Mouse (Mus musculus): ENCODE measurements around the gene Crim1. TPM values are rescaled to one million over a fixed set of nuclear protein-coding genes. Genes with fewer than 3 reads are reported as not detected.

Crim1 gene
- polyA plus RNA-seq, 1 experiment from 2014 or later: 7.2 TPM

DNA sequence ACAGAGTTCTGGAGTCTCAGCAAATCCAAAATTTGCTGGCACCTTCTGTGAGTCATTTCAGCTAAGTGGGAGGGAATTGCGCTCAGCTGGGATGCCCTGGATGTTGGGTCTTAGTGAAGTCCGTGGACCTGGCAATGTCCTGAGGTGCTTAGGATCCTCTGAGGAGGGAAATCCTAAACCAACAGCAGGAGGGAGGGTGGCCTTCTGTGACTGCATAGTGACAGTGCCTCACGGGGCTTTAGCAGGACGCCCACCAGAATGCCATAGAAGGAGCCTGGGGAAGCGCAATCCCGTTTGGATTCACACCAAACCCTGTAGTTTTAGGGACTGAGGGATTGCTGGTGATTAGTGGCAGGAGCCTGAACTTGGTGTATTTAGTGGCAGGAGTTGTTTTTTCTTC, 17.4 kb downstream of the Crim1 start:
- no peak overlapping the region for H3K27ac ChIP-seq (replicated peaks; ENCODE audit: low read depth, low read length)
- H3K9ac ChIP-seq (ENCODE audit: low read depth, low read length): no peak overlapping the region
- no peak for DNase-seq (ENCODE audit: low spot score)
- H3K36me3 ChIP-seq (ENCODE audit: control insufficient read depth, insufficient read depth, low read length): no peaks in the 10 kb centered on the region
- H3K4me1 ChIP-seq (ENCODE audit: control insufficient read depth, insufficient read depth, low read length): peaks cover 29% of the 10 kb centered on the region
- WGBS: 58% methylated on average over 6 of the region's 6 CpGs
- H3K27me3 ChIP-seq (replicated peaks; ENCODE audit: control insufficient read depth, insufficient read depth, low read length): no peaks in the 10 kb centered on the region
- no peak overlapping the region for H3K4me3 ChIP-seq (ENCODE audit: low read depth, low read length)
- no peak overlapping the region for H3K4me2 ChIP-seq (ENCODE audit: low read depth, low read length)
- no peaks in the 10 kb centered on the region for H3K9me3 ChIP-seq (ENCODE audit: control insufficient read depth, low read length)
- no peak for ATAC-seq (ENCODE audit: low read depth)

DNA sequence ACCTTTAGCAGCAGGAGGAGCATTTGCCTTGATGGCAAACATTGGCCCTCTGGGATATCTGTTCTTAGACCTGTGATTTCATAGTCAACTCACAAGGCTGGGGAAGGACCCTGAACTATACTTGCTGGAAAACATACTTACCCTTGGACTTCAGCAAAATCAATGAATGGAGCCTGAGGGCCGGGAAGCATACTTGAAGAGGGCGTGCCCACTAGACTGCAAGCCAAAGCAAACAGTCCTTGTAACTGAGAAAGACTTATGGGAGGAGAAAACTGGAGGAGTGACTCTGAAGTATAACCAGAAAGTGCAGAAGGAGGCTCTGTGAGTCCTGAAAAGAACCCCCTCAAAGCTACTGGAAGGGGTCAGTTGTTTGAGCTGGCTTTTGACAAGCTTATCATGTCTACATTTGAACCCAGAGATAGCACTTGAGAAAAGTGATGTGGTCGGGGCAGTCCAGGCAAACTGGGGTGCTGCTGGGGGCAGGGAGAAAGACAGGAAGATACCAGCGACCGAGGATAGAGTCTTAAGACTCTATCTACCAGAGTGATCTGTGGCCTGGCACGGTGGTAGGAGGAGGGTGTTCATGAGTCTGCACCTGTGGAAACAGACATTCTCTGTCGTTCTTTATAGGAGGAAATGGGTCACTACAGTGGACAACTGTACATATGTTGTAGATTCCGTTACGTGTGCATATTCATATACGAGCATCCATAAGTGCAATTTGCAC, 18.6 kb downstream of the Crim1 start:
- Histone ChIP-seq H3K27me3 (replicated peaks; ENCODE audit: control insufficient read depth, insufficient read depth, low read length) (no peaks in the 10 kb centered on the region), H3K4me3 (ENCODE audit: low read depth, low read length) (no peak overlapping the region), H3K4me2 (ENCODE audit: low read depth, low read length) (no peak overlapping the region), H3K9me3 (ENCODE audit: control insufficient read depth, low read length) (no peaks in the 10 kb centered on the region), H3K4me1 (ENCODE audit: control insufficient read depth, insufficient read depth, low read length) (peaks cover 27% of the 10 kb centered on the region), H3K36me3 (ENCODE audit: control insufficient read depth, insufficient read depth, low read length) (no peaks in the 10 kb centered on the region), H3K27ac (replicated peaks; ENCODE audit: low read depth, low read length) (peak overlapping the region; percentile 49; the same call in 1 of the 2 replicates), H3K9ac (ENCODE audit: low read depth, low read length) (no peak overlapping the region)
- 83% methylated on average over 10 of the region's 10 CpGs for WGBS
- ATAC-seq (ENCODE audit: low read depth) (no peak), DNase-seq (ENCODE audit: low spot score) (peak; percentile 57)

DNA sequence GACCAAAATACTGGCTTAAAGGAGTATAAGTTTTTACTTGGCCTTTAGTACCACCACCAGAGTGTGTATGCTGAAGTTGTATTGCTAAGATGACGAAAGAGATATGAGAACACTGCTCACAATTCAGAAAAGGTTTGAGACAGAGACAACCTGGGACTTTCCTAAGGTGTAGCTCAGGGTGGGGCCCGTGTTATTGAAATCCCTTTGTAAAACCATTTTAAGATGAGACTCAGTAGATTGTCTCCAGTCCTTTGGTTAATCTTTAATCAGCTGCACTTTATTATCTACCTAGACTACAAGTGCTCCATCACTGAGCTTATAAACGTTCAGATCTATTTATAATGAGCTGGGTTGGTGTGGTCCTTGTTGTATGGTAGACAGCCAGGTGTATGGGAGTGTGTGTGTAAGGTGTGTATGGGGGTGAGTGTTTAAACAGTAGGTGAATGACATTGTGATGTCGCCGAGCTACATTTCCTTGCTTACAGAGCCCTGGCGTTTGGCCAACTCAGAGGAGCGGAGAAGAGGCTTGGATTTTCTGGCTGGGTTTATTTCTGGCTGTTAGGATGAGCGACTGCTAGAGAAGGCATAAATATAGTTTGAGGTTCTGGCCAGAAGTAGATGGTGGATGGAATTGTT, 21.1 kb downstream of the Crim1 start:
- ATAC-seq (ENCODE audit: low read depth) (no peak), DNase-seq (ENCODE audit: low spot score) (peak; percentile 64)
- Histone ChIP-seq H3K4me3 (ENCODE audit: low read depth, low read length) (no peak overlapping the region), H3K27ac (replicated peaks; ENCODE audit: low read depth, low read length) (no peak overlapping the region), H3K9me3 (ENCODE audit: control insufficient read depth, low read length) (no peaks in the 10 kb centered on the region), H3K27me3 (replicated peaks; ENCODE audit: control insufficient read depth, insufficient read depth, low read length) (no peaks in the 10 kb centered on the region), H3K9ac (ENCODE audit: low read depth, low read length) (no peak overlapping the region), H3K36me3 (ENCODE audit: control insufficient read depth, insufficient read depth, low read length) (no peaks in the 10 kb centered on the region), H3K4me2 (ENCODE audit: low read depth, low read length) (no peak overlapping the region), H3K4me1 (ENCODE audit: control insufficient read depth, insufficient read depth, low read length) (peaks cover 27% of the 10 kb centered on the region)
- 60% methylated on average over 8 of the region's 8 CpGs for WGBS

DNA sequence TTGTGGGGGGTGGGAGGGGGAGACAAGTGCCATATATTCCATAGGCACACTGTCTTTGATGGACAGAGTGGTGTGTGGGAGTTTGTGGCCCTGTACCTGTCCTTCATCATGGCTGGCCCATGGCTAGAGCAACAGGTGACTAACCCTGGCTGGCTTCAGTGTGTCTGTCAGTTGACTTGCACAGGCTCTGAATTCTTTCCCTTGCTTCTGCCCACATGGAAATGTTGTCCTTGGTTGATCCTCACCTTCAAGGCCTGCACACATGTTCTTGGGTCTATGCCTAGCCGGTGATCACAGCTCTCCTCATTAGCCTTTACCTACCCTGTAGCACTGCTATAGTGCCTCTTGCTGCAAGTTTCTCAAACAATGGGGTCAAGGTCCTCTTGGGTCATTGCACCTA, 21.8 kb downstream of the Crim1 start:
- H3K4me3 ChIP-seq (ENCODE audit: low read depth, low read length): no peak overlapping the region
- H3K36me3 ChIP-seq (ENCODE audit: control insufficient read depth, insufficient read depth, low read length): no peaks in the 10 kb centered on the region
- ATAC-seq (ENCODE audit: low read depth) (no peak), DNase-seq (ENCODE audit: low spot score) (no peak)
- H3K27ac ChIP-seq (replicated peaks; ENCODE audit: low read depth, low read length): no peak overlapping the region
- H3K9me3 ChIP-seq (ENCODE audit: control insufficient read depth, low read length): no peaks in the 10 kb centered on the region
- peaks cover 23% of the 10 kb centered on the region for H3K4me1 ChIP-seq (ENCODE audit: control insufficient read depth, insufficient read depth, low read length)
- H3K27me3 ChIP-seq (replicated peaks; ENCODE audit: control insufficient read depth, insufficient read depth, low read length): no peaks in the 10 kb centered on the region
- 94% methylated on average over 1 of the region's 1 CpGs for WGBS
- no peak overlapping the region for H3K4me2 ChIP-seq (ENCODE audit: low read depth, low read length)
- H3K9ac ChIP-seq (ENCODE audit: low read depth, low read length): no peak overlapping the region

DNA sequence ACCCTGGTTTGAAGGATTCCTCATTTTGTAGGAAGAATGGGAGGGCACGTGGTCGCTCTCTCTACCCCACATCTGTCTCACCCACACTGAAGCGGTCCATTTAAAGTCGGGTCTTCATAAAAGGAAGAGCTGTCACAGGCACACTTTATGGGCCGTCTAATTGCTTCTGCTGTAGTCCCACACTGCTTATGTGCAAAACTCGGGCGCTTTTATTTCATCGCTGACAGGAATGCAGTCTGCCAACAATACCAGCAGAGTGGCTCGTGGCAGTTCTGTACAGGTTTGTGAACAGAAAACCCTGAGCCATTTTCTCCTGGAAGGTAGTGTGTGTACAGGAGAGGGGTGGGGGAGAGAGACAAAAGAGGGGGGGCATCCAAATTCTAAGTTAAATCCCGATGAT, 23.9 kb downstream of the Crim1 start:
- Histone ChIP-seq H3K4me2 (ENCODE audit: low read depth, low read length) (no peak overlapping the region), H3K9me3 (ENCODE audit: control insufficient read depth, low read length) (no peaks in the 10 kb centered on the region), H3K27ac (replicated peaks; ENCODE audit: low read depth, low read length) (no peak overlapping the region), H3K4me3 (ENCODE audit: low read depth, low read length) (no peak overlapping the region), H3K4me1 (ENCODE audit: control insufficient read depth, insufficient read depth, low read length) (peaks cover 15% of the 10 kb centered on the region), H3K27me3 (replicated peaks; ENCODE audit: control insufficient read depth, insufficient read depth, low read length) (no peaks in the 10 kb centered on the region), H3K9ac (ENCODE audit: low read depth, low read length) (no peak overlapping the region), H3K36me3 (ENCODE audit: control insufficient read depth, insufficient read depth, low read length) (no peaks in the 10 kb centered on the region)
- WGBS: 59% methylated on average over 10 of the region's 10 CpGs
- peak; percentile 66 for DNase-seq (ENCODE audit: low spot score)
- peak; percentile 77; the same call in 1 of the 2 replicates for ATAC-seq (ENCODE audit: low read depth)

DNA sequence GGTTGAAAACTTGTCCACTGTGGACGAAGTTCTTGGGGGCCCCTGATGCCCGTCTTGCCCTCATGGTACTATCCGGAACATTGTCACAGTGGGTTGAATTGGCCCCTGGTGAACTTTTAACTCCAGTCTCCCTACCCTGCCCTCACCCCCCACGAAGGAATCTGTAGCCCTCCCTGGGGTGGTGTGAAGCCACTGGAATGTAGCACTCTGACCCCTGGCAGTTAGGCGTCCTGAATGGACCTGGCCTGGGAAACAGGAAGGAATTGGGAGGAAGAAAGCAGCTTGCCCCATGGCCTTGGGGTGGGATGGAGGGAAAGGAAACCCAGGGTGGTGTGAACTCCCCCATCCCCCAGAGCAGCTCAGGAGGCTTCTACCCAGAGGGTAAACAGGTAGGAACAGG, 25.5 kb downstream of the Crim1 start:
- no peak overlapping the region for H3K27ac ChIP-seq (replicated peaks; ENCODE audit: low read depth, low read length)
- ATAC-seq (ENCODE audit: low read depth) (no peak), DNase-seq (ENCODE audit: low spot score) (no peak)
- H3K4me3 ChIP-seq (ENCODE audit: low read depth, low read length): no peak overlapping the region
- H3K27me3 ChIP-seq (replicated peaks; ENCODE audit: control insufficient read depth, insufficient read depth, low read length): no peaks in the 10 kb centered on the region
- H3K36me3 ChIP-seq (ENCODE audit: control insufficient read depth, insufficient read depth, low read length): no peaks in the 10 kb centered on the region
- H3K4me1 ChIP-seq (ENCODE audit: control insufficient read depth, insufficient read depth, low read length): peaks cover 13% of the 10 kb centered on the region
- WGBS: 71% methylated on average over 5 of the region's 5 CpGs
- no peak overlapping the region for H3K4me2 ChIP-seq (ENCODE audit: low read depth, low read length)
- H3K9me3 ChIP-seq (ENCODE audit: control insufficient read depth, low read length): no peaks in the 10 kb centered on the region
- H3K9ac ChIP-seq (ENCODE audit: low read depth, low read length): no peak overlapping the region

DNA sequence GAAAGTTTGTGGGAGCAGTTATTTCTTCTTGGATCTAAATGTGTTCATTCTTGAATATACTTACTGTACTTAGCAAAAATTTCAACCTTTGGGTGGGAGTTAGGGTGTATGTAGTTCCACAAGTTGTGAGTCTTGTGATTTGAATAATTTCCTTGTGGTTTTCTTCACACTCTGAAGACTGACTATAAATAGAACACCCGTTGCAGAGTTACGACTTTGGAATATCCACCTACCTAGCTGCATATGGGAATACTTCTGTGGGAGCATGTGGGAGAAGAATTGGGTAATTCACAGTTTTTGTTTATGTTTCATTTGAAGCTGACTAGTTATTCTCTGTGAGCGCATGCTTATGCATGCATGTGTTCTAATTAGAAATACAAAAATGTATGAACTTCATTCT, 27.2 kb downstream of the Crim1 start:
- ATAC-seq (ENCODE audit: low read depth): no peak
- Histone ChIP-seq H3K36me3 (ENCODE audit: control insufficient read depth, insufficient read depth, low read length) (no peaks in the 10 kb centered on the region), H3K9me3 (ENCODE audit: control insufficient read depth, low read length) (no peaks in the 10 kb centered on the region), H3K27me3 (replicated peaks; ENCODE audit: control insufficient read depth, insufficient read depth, low read length) (no peaks in the 10 kb centered on the region), H3K4me2 (ENCODE audit: low read depth, low read length) (no peak overlapping the region), H3K4me3 (ENCODE audit: low read depth, low read length) (no peak overlapping the region), H3K27ac (replicated peaks; ENCODE audit: low read depth, low read length) (no peak overlapping the region), H3K4me1 (ENCODE audit: control insufficient read depth, insufficient read depth, low read length) (peaks cover 13% of the 10 kb centered on the region), H3K9ac (ENCODE audit: low read depth, low read length) (no peak overlapping the region)
- no peak for DNase-seq (ENCODE audit: low spot score)
- WGBS: 55% methylated on average over 3 of the region's 3 CpGs

DNA sequence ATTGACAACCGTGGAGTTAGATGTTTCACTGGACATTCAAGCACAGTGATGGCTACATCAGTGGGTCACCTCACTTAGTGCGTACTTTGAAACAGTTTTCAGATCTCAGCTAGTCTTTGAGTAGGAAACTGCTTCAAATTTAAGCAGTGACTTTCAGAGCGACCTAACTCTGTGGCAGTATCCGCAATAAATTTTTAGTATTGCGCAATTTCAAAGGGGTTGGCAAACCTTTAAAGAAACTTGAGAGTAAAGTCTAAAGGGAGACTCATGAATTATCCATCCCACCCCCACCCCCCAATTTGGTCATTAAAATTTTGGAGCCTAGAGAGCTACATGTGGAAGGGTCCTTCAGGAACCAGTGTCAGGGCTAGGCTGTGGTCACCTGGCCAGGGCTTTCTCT, 31.5 kb downstream of the Crim1 start:
- Histone ChIP-seq H3K9me3 (ENCODE audit: control insufficient read depth, low read length) (no peaks in the 10 kb centered on the region), H3K4me1 (ENCODE audit: control insufficient read depth, insufficient read depth, low read length) (peaks cover 5% of the 10 kb centered on the region)
- 92% methylated on average over 5 of the region's 5 CpGs for WGBS

DNA sequence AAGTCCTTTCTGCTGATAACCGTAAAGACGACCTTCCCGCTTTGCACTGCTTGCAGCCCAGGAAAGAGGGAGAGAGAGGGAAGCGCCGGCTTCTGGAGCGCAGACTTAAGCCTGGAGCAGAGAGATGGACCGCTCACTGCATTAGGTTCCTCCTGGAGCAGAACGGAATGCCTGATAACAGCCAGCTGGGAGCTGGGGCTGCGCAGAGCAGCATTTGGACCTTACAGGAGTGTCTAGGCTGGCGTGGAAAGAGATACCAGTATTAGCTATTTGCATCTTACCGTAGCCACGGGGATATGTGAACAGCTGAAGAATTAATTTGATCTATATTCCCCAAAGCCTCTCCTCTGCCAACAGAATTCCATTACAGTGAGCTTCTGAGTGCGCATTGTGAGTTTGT, 32.7 kb downstream of the Crim1 start:
- DNase-seq (ENCODE audit: low spot score) (peak; percentile 75), ATAC-seq (ENCODE audit: low read depth) (peak; percentile 50; the same call in 1 of the 2 replicates)
- H3K4me1 ChIP-seq (ENCODE audit: control insufficient read depth, insufficient read depth, low read length): peaks cover 4% of the 10 kb centered on the region
- 0 out of 2 replicates have a peak, but pooled peaks cover 1% of the 10 kb centered on the region for H3K36me3 ChIP-seq (ENCODE audit: control insufficient read depth, insufficient read depth, low read length)
- no peak overlapping the region for H3K4me3 ChIP-seq (ENCODE audit: low read depth, low read length)
- H3K9me3 ChIP-seq (ENCODE audit: control insufficient read depth, low read length): no peaks in the 10 kb centered on the region
- H3K4me2 ChIP-seq (ENCODE audit: low read depth, low read length): 0 out of 2 replicates have a peak overlapping the region, but pooled peaks have one; percentile 3
- no peaks in the 10 kb centered on the region for H3K27me3 ChIP-seq (replicated peaks; ENCODE audit: control insufficient read depth, insufficient read depth, low read length)
- H3K9ac ChIP-seq (ENCODE audit: low read depth, low read length): no peak overlapping the region
- H3K27ac ChIP-seq (replicated peaks; ENCODE audit: low read depth, low read length): no peak overlapping the region
- 66% methylated on average over 13 of the region's 13 CpGs for WGBS

More for the DNA sequence above, 31.5 kb downstream of the Crim1 start:
- DNase-seq (ENCODE audit: low spot score) (no peak), ATAC-seq (ENCODE audit: low read depth) (no peak)
- H3K4me3 ChIP-seq (ENCODE audit: low read depth, low read length): no peak overlapping the region
- H3K4me2 ChIP-seq (ENCODE audit: low read depth, low read length): no peak overlapping the region
- H3K27me3 ChIP-seq (replicated peaks; ENCODE audit: control insufficient read depth, insufficient read depth, low read length): no peaks in the 10 kb centered on the region
- no peaks in the 10 kb centered on the region for H3K36me3 ChIP-seq (ENCODE audit: control insufficient read depth, insufficient read depth, low read length)
- H3K27ac ChIP-seq (replicated peaks; ENCODE audit: low read depth, low read length): no peak overlapping the region
- no peak overlapping the region for H3K9ac ChIP-seq (ENCODE audit: low read depth, low read length)

Data from embryonic facial prominence, embryonic 14.5 days (tissue).